Mouse (Mus musculus): ENCODE results near the gene Zfp827. TPM values are rescaled to one million over a fixed set of nuclear protein-coding genes. Genes with fewer than 3 reads are reported as not detected.

Zfp827 gene
- polyA plus RNA-seq, 1 experiment from 2014 or later, result 12.0 TPM

DNA sequence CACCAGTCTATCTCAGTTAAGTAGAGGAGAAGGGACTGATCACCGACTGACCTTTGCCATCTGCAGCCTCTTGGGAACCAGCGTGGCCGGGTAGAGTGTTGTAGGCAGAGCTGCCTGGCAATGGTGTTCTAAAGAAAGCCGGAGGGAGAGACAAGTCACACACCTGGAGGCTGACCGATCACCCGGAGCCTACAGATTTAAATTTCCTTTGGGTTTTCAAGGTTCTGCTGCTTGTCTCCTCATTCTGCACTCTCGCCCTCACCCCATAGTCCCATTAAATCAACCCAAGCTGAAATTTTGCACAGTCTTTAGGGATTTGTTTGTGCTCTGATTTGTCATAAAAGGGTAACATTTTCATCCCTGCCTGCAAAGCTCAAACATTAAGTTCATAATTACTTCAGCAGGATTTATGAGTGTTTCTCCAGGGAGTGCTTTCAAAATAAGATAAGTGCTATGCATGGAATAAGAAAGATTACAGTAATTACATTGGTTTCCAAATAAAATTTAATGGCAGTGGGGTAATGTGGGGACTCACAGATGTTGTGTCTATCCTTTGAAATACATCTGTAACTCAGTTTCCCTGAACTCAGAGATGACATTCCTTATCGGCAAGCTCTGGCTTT is 201.1 kb downstream of the Zfp827 start:
- Histone ChIP-seq H3K4me2 (no peak overlapping the region), H3K27ac (no peak overlapping the region), H3K4me3 (no peak overlapping the region), H3K9ac (no peak overlapping the region), H3K27me3 (no peaks in the 10 kb centered on the region), H3K4me1 (peaks cover 6% of the 10 kb centered on the region; the same call in 1 of the 2 replicates), H3K36me3 (no peaks in the 10 kb centered on the region), H3K9me3 (peaks cover 9% of the 10 kb centered on the region; the same call in 1 of the 2 replicates)
- 78% methylated on average over 8 of the region's 8 CpGs for WGBS
- ATAC-seq (ENCODE audit: insufficient number of reproducible peaks, insufficient read depth, low FRiP score, low TSS enrichment, low read depth), result no peak

DNA sequence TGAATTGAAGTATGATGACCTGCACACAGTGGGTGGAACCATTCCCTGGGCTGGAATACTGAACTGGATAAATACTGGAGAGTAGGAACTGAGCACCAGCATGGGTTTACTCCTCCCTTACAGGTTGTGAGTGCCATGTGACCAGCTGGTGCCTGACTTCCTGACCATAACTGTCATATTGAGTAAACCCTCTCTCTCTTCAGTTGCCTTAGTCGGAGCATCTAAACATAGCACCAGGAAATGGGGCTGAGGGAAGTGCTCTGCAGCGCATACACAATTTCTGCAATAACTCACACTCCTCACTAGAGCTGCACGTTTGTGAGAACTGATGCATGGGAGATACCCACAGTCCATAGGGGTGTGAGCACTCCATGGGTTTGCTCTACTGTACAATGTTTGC is 211.1 kb downstream of the Zfp827 start:
- ATAC-seq (ENCODE audit: insufficient number of reproducible peaks, insufficient read depth, low FRiP score, low TSS enrichment, low read depth), result no peak
- WGBS, result 75% methylated on average over 3 of the region's 3 CpGs
- Histone ChIP-seq H3K4me1 (no peaks in the 10 kb centered on the region), H3K4me3 (no peak overlapping the region), H3K36me3 (no peaks in the 10 kb centered on the region), H3K9me3 (no peaks in the 10 kb centered on the region), H3K27ac (0 out of 2 replicates have a peak overlapping the region, but pooled peaks have one; percentile 39), H3K4me2 (no peak overlapping the region), H3K9ac (no peak overlapping the region), H3K27me3 (no peaks in the 10 kb centered on the region)

DNA sequence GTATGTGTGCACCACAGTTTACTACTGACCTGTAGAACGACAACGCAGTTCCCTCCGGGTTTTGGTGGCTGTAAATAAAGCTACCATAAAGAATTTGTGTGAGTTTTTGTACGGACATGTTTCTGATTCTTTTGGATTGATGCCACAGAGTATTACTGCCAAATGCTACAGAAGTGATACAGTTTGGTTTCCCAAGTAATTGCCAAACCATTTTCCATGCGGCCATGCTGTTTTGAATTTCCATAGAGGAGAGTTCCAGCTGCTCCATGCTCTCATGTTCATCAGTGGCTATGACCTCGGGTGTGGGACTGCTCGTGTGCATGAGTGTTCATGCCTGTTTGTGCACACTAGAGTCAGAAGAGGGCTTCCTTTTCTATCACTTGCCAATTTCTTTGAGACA is 211.8 kb downstream of the Zfp827 start:
- 58% methylated on average over 7 of the region's 7 CpGs for WGBS
- Histone ChIP-seq H3K27me3 (no peaks in the 10 kb centered on the region), H3K4me3 (no peak overlapping the region), H3K4me1 (no peaks in the 10 kb centered on the region), H3K4me2 (no peak overlapping the region), H3K9me3 (no peaks in the 10 kb centered on the region), H3K36me3 (no peaks in the 10 kb centered on the region), H3K9ac (no peak overlapping the region), H3K27ac (0 out of 2 replicates have a peak overlapping the region, but pooled peaks have one; percentile 39)
- no peak for ATAC-seq (ENCODE audit: insufficient number of reproducible peaks, insufficient read depth, low FRiP score, low TSS enrichment, low read depth)

Other genes with a start within 250 kb of the Zfp827 start
- 233 and 237 TPM in 2 replicates for gene Lsm6, start 207.3 kb upstream of the Zfp827 start, polyA plus RNA-seq (2015; fragmentation: Nextera tagmentation; extraction: Ambion mirVana)
- gene 1700011L22Rik, start 220.1 kb downstream of the Zfp827 start, polyA plus RNA-seq (2015; fragmentation: Nextera tagmentation; extraction: Ambion mirVana), result not detected in 2 replicates